Mouse (Mus musculus) hindbrain, postnatal 0 days (tissue): ENCODE measurements around the gene Bcl2l1. TPM values are rescaled to one million over a fixed set of nuclear protein-coding genes. Genes with fewer than 3 reads are reported as not detected.

Source experiments
- ATAC-seq: fragments of 200-750 bp; cut with Nextera tagmentation; 2 replicates; pipeline ENCODE4 v1.8.0; 2017; ENCODE audit warnings: mild to moderate bottlenecking, moderate TSS enrichment, moderate library complexity
- DNase-seq: peaks from one replicate; pipeline ENCODE4 v3.0.0-alpha.2; 2015; ENCODE audit warnings: low spot score
- H3K27ac ChIP-seq: fragments of 300-500 bp; sonication (generic); 2 replicates; pipeline ENCODE4 v1.5.1; 2014; ENCODE audit warnings: mild to moderate bottlenecking
- H3K27me3 ChIP-seq: fragments of 300-500 bp; sonication (generic); 2 replicates; pipeline ENCODE4 v1.6.1; 2014; ENCODE audit warnings: low read length, mixed read lengths; ENCODE audit not compliant: insufficient read depth
- H3K36me3 ChIP-seq: fragments of 300-500 bp; sonication (generic); 2 replicates; pipeline ENCODE4 v1.6.1; 2014; ENCODE audit warnings: low read length, mixed read lengths; ENCODE audit not compliant: insufficient read depth
- H3K4me1 ChIP-seq: fragments of 300-500 bp; sonication (generic); 2 replicates; pipeline ENCODE4 v1.6.1; 2014; ENCODE audit warnings: antibody characterized with exemption, low read length, mixed read lengths; ENCODE audit not compliant: insufficient read depth
- H3K4me2 ChIP-seq: fragments of 300-500 bp; sonication (generic); 2 replicates; pipeline ENCODE4 v1.6.1; 2014; ENCODE audit warnings: low read depth, mild to moderate bottlenecking, low read length, moderate library complexity, mixed read lengths
- H3K4me3 ChIP-seq: fragments of 300-500 bp; sonication (generic); 2 replicates; pipeline ENCODE4 v1.5.1; 2014; ENCODE audit warnings: low read length
- H3K9ac ChIP-seq: fragments of 300-500 bp; sonication (generic); replicated peaks from 2 replicates; pipeline ENCODE4 v1.6.1; 2014; ENCODE audit warnings: mild to moderate bottlenecking, low read length, moderate library complexity, mixed read lengths
- H3K9me3 ChIP-seq: fragments of 300-500 bp; sonication (generic); 2 replicates; pipeline ENCODE4 v1.6.1; 2016; ENCODE audit warnings: low read length, mixed read lengths
- CTCF ChIP-seq: IDR thresholded peaks from 2 replicates; pipeline ENCODE4 v1.5.1; 2016; ENCODE audit warnings: antibody characterized with exemption, control low read depth, low read depth
- WGBS: fragments of 180-500 bp; shearing (Covaris S2); extraction: QIAGEN DNeasy Blood & Tissue Kit; methylation state at CpG from one replicate; pipeline ENCODE4 v1.1.7; 2014; 5-methylcytosine and 5-hydroxymethylcytosine counted together
- polyA plus RNA-seq: library from polyadenylated mRNA; unstranded; fragments of >200 nt; fragmentation: Nextera tagmentation; extraction: Ambion mirVana; gene quantifications from 2 replicates; pipeline ENCODE4 v1.2.1, GENCODE M21; 2015
- total RNA-seq: library from RNA; depleted of rRNA; stranded (reverse); fragments of >200 nt; gene quantifications from 2 replicates; pipeline ENCODE4 v1.2.3, GENCODE M21; 2014

The Bcl2l1 gene
- total and polyA plus RNA-seq, 2 experiments from 2014 or later = 123 to 130 TPM

GRCm38 (mm10) chr2:152784640-152785039 lies 46.9 kb downstream of the Bcl2l1 start:
- H3K27ac ChIP-seq = peak overlapping the region; percentile 81
- TF ChIP-seq CTCF = no peak
- ATAC-seq (no peak), DNase-seq (no peak)
- peaks cover 9% of the 10 kb centered on the region; the same call in 1 of the 2 replicates for H3K4me1 ChIP-seq
- no peak overlapping the region for H3K4me2 ChIP-seq
- no peaks in the 10 kb centered on the region for H3K9me3 ChIP-seq
- 94% methylated on average over 8 of the region's 8 CpGs for WGBS
- H3K27me3 ChIP-seq = no peaks in the 10 kb centered on the region
- no peak overlapping the region for H3K4me3 ChIP-seq
- peaks cover 12% of the 10 kb centered on the region for H3K36me3 ChIP-seq
- H3K9ac ChIP-seq = no peak overlapping the region

DNA sequence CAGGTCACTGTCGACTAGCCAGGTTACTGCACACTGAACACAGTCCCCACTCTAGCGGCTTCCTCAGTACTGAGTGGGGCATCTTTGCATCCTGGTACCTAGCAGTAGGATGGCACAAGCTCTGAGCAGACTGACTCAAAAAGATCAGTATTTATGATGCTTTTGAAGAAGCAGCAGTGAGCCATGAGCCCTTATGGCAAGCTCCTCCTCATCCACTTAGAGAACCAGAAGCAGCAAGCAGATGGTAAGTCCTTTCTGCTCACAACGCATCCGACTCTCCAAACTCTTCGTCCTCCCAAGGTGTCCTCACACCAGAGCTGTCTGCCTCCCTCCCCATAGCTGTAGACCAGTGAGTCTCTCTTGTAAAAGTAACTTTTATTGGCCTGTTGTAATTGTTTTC lies 48.3 kb downstream of the Bcl2l1 start:
- no peak overlapping the region for H3K4me2 ChIP-seq
- H3K4me1 ChIP-seq = peaks cover 9% of the 10 kb centered on the region; the same call in 1 of the 2 replicates
- ATAC-seq = no peak
- peaks cover 12% of the 10 kb centered on the region for H3K36me3 ChIP-seq
- H3K4me3 ChIP-seq = no peak overlapping the region
- H3K27ac ChIP-seq = no peak overlapping the region
- DNase-seq = no peak
- no peak for TF ChIP-seq CTCF
- 85% methylated on average over 5 of the region's 5 CpGs for whole genome bisulfite sequencing
- no peak overlapping the region for H3K9ac ChIP-seq
- no peaks in the 10 kb centered on the region for H3K9me3 ChIP-seq
- H3K27me3 ChIP-seq = no peaks in the 10 kb centered on the region

- WGBS = 76% methylated on average over 5 of the region's 5 CpGs
- ATAC-seq (no peak), DNase-seq (no peak)
These were observed 48.9 kb downstream of the Bcl2l1 start for GRCm38 (mm10) chr2:152782656-152783055.

DNA sequence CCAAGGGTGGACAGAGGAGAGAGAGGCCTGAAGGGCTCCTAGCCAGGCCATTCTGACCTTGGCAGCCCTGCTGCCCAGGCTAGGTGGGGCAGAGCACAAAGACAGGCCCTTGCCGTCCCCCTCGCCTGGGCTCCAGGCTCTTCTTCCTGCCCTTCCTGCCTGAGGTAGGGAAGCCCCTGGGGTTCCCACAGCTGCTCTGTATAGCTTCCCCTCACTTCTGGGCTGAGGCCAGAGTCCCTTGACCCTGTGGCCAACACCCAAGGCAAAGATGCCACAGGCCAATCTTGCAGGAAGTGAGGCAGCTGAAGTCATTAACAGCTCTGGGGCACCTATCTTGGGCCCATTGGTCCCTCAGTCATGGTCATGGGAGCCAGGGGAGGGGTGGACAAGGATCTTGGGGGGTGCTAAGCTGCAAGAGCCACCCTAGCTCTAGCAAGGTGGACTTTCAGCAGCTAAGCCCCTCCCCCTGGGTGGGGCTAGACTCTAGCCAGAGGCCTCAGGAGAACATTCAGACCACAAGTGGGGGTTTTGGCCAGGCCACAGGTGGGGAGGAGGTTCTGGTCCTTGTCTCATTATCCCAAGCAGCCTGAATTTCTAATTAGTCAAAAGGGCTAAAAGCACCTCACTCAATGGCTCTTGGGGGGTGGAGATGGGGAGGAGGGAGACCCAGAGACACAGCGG lies 50.4 kb downstream of the Bcl2l1 start:
- no peak for ATAC-seq
- no peak overlapping the region for H3K9ac ChIP-seq
- H3K27me3 ChIP-seq = no peaks in the 10 kb centered on the region
- WGBS = 77% methylated on average over 3 of the region's 3 CpGs
- no peaks in the 10 kb centered on the region for H3K9me3 ChIP-seq
- peaks cover 9% of the 10 kb centered on the region; the same call in 1 of the 2 replicates for H3K4me1 ChIP-seq
- H3K4me3 ChIP-seq = no peak overlapping the region
- no peak overlapping the region for H3K27ac ChIP-seq
- no peak overlapping the region for H3K4me2 ChIP-seq
- DNase-seq = no peak
- H3K36me3 ChIP-seq = peaks cover 12% of the 10 kb centered on the region
- no peak for TF ChIP-seq CTCF

More at GRCm38 (mm10) chr2:152782656-152783055, 48.9 kb downstream of the Bcl2l1 start:
- Histone ChIP-seq H3K4me2 (no peak overlapping the region), H3K36me3 (peaks cover 12% of the 10 kb centered on the region), H3K9me3 (no peaks in the 10 kb centered on the region), H3K27me3 (no peaks in the 10 kb centered on the region), H3K27ac (no peak overlapping the region), H3K4me1 (peaks cover 9% of the 10 kb centered on the region; the same call in 1 of the 2 replicates), H3K9ac (no peak overlapping the region), H3K4me3 (no peak overlapping the region)
- TF ChIP-seq CTCF = no peak

GRCm38 (mm10) chr2:152780466-152780865 lies 51.1 kb downstream of the Bcl2l1 start:
- Histone ChIP-seq H3K4me2 (no peak overlapping the region), H3K4me1 (peaks cover 4% of the 10 kb centered on the region; the same call in 1 of the 2 replicates), H3K27ac (no peak overlapping the region), H3K9me3 (no peaks in the 10 kb centered on the region), H3K4me3 (no peak overlapping the region), H3K36me3 (peaks cover 12% of the 10 kb centered on the region), H3K27me3 (no peaks in the 10 kb centered on the region), H3K9ac (no peak overlapping the region)
- ATAC-seq (no peak), DNase-seq (no peak)
- WGBS = 98% methylated on average over 2 of the region's 2 CpGs
- no peak for TF ChIP-seq CTCF

- 91% methylated on average over 3 of the region's 3 CpGs for WGBS
- no peak overlapping the region for H3K27ac ChIP-seq
- no peak overlapping the region for H3K9ac ChIP-seq
These were observed 54.4 kb downstream of the Bcl2l1 start for GRCm38 (mm10) chr2:152777081-152777480.

GRCm38 (mm10) chr2:152776435-152776834 lies 55.1 kb downstream of the Bcl2l1 start:
- ATAC-seq (no peak), DNase-seq (no peak)
- Histone ChIP-seq H3K4me2 (no peak overlapping the region), H3K9ac (no peak overlapping the region), H3K4me3 (no peak overlapping the region), H3K27me3 (no peaks in the 10 kb centered on the region), H3K4me1 (no peaks in the 10 kb centered on the region), H3K9me3 (no peaks in the 10 kb centered on the region), H3K27ac (no peak overlapping the region), H3K36me3 (peaks cover 12% of the 10 kb centered on the region)
- TF ChIP-seq CTCF = no peak
- 86% methylated on average over 2 of the region's 2 CpGs for WGBS

More at GRCm38 (mm10) chr2:152777081-152777480, 54.4 kb downstream of the Bcl2l1 start:
- no peaks in the 10 kb centered on the region for H3K4me1 ChIP-seq
- peaks cover 12% of the 10 kb centered on the region for H3K36me3 ChIP-seq
- H3K4me3 ChIP-seq = no peak overlapping the region
- TF ChIP-seq CTCF = no peak
- H3K4me2 ChIP-seq = no peak overlapping the region
- ATAC-seq = no peak
- H3K9me3 ChIP-seq = no peaks in the 10 kb centered on the region
- no peak for DNase-seq
- no peaks in the 10 kb centered on the region for H3K27me3 ChIP-seq
